Mouse (Mus musculus): ENCODE measurements around the gene Fgl2. TPM values are rescaled to one million over a fixed set of nuclear protein-coding genes. Genes with fewer than 3 reads are reported as not detected.

Fgl2 gene
- polyA plus RNA-seq, 1 experiment from 2014 or later: 4.6 TPM

GRCm38 (mm10) chr5:21367514-21367913 is 4.9 kb upstream of the Fgl2 start:
- no peak overlapping the region for H3K4me3 ChIP-seq
- no peak for ATAC-seq (ENCODE audit: low FRiP score)
- H3K4me2 ChIP-seq: no peak overlapping the region
- H3K36me3 ChIP-seq: no peaks in the 10 kb centered on the region
- no peak overlapping the region for H3K27ac ChIP-seq
- no peaks in the 10 kb centered on the region for H3K9me3 ChIP-seq
- no peak overlapping the region for H3K9ac ChIP-seq
- WGBS: 34% methylated on average over 2 of the region's 2 CpGs
- H3K4me1 ChIP-seq (replicated peaks): 0 out of 2 replicates have a peak, but pooled peaks cover 3% of the 10 kb centered on the region
- no peaks in the 10 kb centered on the region for H3K27me3 ChIP-seq

- no peaks in the 10 kb centered on the region for H3K36me3 ChIP-seq
- peaks cover 8% of the 10 kb centered on the region; the same call in 1 of the 2 replicates for H3K4me1 ChIP-seq (replicated peaks)
- no peak overlapping the region for H3K4me3 ChIP-seq
- WGBS: 91% methylated on average over 5 of the region's 5 CpGs
- no peak overlapping the region for H3K9ac ChIP-seq
- ATAC-seq (ENCODE audit: low FRiP score): no peak
- no peak overlapping the region for H3K4me2 ChIP-seq
- H3K27me3 ChIP-seq: 0 out of 2 replicates have a peak, but pooled peaks cover 4% of the 10 kb centered on the region
- no peaks in the 10 kb centered on the region for H3K9me3 ChIP-seq
- no peak overlapping the region for H3K27ac ChIP-seq
Observed at GRCm38 (mm10) chr5:21370218-21370947, 2.1 kb upstream of the Fgl2 start.

GRCm38 (mm10) chr5:21371920-21372319 is 522 bp upstream of the Fgl2 start:
- Histone ChIP-seq H3K27me3 (0 out of 2 replicates have a peak, but pooled peaks cover 4% of the 10 kb centered on the region), H3K4me3 (peak overlapping the region; percentile 53), H3K9ac (peak overlapping the region; percentile 78), H3K4me1 (replicated peaks) (peaks cover 8% of the 10 kb centered on the region; the same call in 1 of the 2 replicates), H3K27ac (no peak overlapping the region), H3K4me2 (peak overlapping the region; percentile 95), H3K36me3 (no peaks in the 10 kb centered on the region), H3K9me3 (no peaks in the 10 kb centered on the region)
- WGBS: 37% methylated on average over 5 of the region's 5 CpGs
- peak; percentile 63 for ATAC-seq (ENCODE audit: low FRiP score)

GRCm38 (mm10) chr5:21373180-21373518 is 707 bp downstream of the Fgl2 start:
- 0 out of 2 replicates have a peak, but pooled peaks cover 4% of the 10 kb centered on the region for H3K27me3 ChIP-seq
- peak overlapping the region; percentile 78 for H3K9ac ChIP-seq
- H3K27ac ChIP-seq: no peak overlapping the region
- WGBS: 74% methylated on average over 7 of the region's 7 CpGs
- H3K4me2 ChIP-seq: peak overlapping the region; percentile 95
- H3K4me1 ChIP-seq (replicated peaks): peaks cover 8% of the 10 kb centered on the region; the same call in 1 of the 2 replicates
- no peaks in the 10 kb centered on the region for H3K9me3 ChIP-seq
- peak overlapping the region; percentile 53 for H3K4me3 ChIP-seq
- no peaks in the 10 kb centered on the region for H3K36me3 ChIP-seq
- no peak for ATAC-seq (ENCODE audit: low FRiP score)

GRCm38 (mm10) chr5:21376935-21377334 is 4.5 kb downstream of the Fgl2 start:
- Histone ChIP-seq H3K9ac (no peak overlapping the region), H3K4me1 (replicated peaks) (peaks cover 6% of the 10 kb centered on the region; the same call in 1 of the 2 replicates), H3K36me3 (no peaks in the 10 kb centered on the region), H3K4me2 (no peak overlapping the region), H3K4me3 (no peak overlapping the region), H3K27ac (no peak overlapping the region), H3K9me3 (no peaks in the 10 kb centered on the region), H3K27me3 (0 out of 2 replicates have a peak, but pooled peaks cover 4% of the 10 kb centered on the region)
- 77% methylated on average over 4 of the region's 4 CpGs for WGBS
- no peak for ATAC-seq (ENCODE audit: low FRiP score)

GRCm38 (mm10) chr5:21378397-21378796 is 6.0 kb downstream of the Fgl2 start:
- H3K36me3 ChIP-seq: no peaks in the 10 kb centered on the region
- H3K4me3 ChIP-seq: no peak overlapping the region
- H3K4me1 ChIP-seq (replicated peaks): no peaks in the 10 kb centered on the region
- no peaks in the 10 kb centered on the region for H3K9me3 ChIP-seq
- ATAC-seq (ENCODE audit: low FRiP score): no peak
- H3K27me3 ChIP-seq: 0 out of 2 replicates have a peak, but pooled peaks cover under 1% of the 10 kb centered on the region
- 81% methylated on average over 2 of the region's 2 CpGs for WGBS
- H3K4me2 ChIP-seq: no peak overlapping the region
- H3K27ac ChIP-seq: no peak overlapping the region
- no peak overlapping the region for H3K9ac ChIP-seq

- Histone ChIP-seq H3K9ac (no peak overlapping the region), H3K4me2 (no peak overlapping the region), H3K4me3 (no peak overlapping the region), H3K27ac (no peak overlapping the region), H3K27me3 (no peaks in the 10 kb centered on the region), H3K4me1 (replicated peaks) (no peaks in the 10 kb centered on the region), H3K36me3 (no peaks in the 10 kb centered on the region), H3K9me3 (no peaks in the 10 kb centered on the region)
- 73% methylated on average over 6 of the region's 6 CpGs for WGBS
- no peak for ATAC-seq (ENCODE audit: low FRiP score)
Observed at GRCm38 (mm10) chr5:21381986-21382385, 9.5 kb downstream of the Fgl2 start.

- H3K9me3 ChIP-seq: no peaks in the 10 kb centered on the region
- no peak for ATAC-seq (ENCODE audit: low FRiP score)
- H3K4me2 ChIP-seq: no peak overlapping the region
- no peaks in the 10 kb centered on the region for H3K27me3 ChIP-seq
- 73% methylated on average over 6 of the region's 6 CpGs for WGBS
- H3K9ac ChIP-seq: no peak overlapping the region
- no peak overlapping the region for H3K4me3 ChIP-seq
- no peaks in the 10 kb centered on the region for H3K36me3 ChIP-seq
- no peaks in the 10 kb centered on the region for H3K4me1 ChIP-seq (replicated peaks)
- no peak overlapping the region for H3K27ac ChIP-seq
Observed at GRCm38 (mm10) chr5:21382678-21383077, 10.2 kb downstream of the Fgl2 start.

- no peaks in the 10 kb centered on the region for H3K36me3 ChIP-seq
- no peak overlapping the region for H3K9ac ChIP-seq
- no peak for ATAC-seq (ENCODE audit: low FRiP score)
- no peak overlapping the region for H3K4me2 ChIP-seq
- no peak overlapping the region for H3K27ac ChIP-seq
- H3K27me3 ChIP-seq: no peaks in the 10 kb centered on the region
- no peaks in the 10 kb centered on the region for H3K4me1 ChIP-seq (replicated peaks)
- no peaks in the 10 kb centered on the region for H3K9me3 ChIP-seq
- 51% methylated on average over 14 of the region's 14 CpGs for WGBS
- no peak overlapping the region for H3K4me3 ChIP-seq
Observed at GRCm38 (mm10) chr5:21383392-21384251, 11.2 kb downstream of the Fgl2 start.

GRCm38 (mm10) chr5:21384252-21384960 is 12.0 kb downstream of the Fgl2 start:
- no peaks in the 10 kb centered on the region for H3K36me3 ChIP-seq
- no peak for ATAC-seq (ENCODE audit: low FRiP score)
- H3K27me3 ChIP-seq: no peaks in the 10 kb centered on the region
- H3K4me2 ChIP-seq: no peak overlapping the region
- H3K4me1 ChIP-seq (replicated peaks): no peaks in the 10 kb centered on the region
- H3K27ac ChIP-seq: no peak overlapping the region
- no peak overlapping the region for H3K4me3 ChIP-seq
- no peaks in the 10 kb centered on the region for H3K9me3 ChIP-seq
- 84% methylated on average over 13 of the region's 13 CpGs for WGBS
- no peak overlapping the region for H3K9ac ChIP-seq

- Histone ChIP-seq H3K27ac (no peak overlapping the region), H3K9ac (no peak overlapping the region), H3K27me3 (no peaks in the 10 kb centered on the region), H3K4me2 (no peak overlapping the region), H3K36me3 (no peaks in the 10 kb centered on the region), H3K4me3 (no peak overlapping the region), H3K4me1 (replicated peaks) (no peaks in the 10 kb centered on the region), H3K9me3 (no peaks in the 10 kb centered on the region)
- no peak for ATAC-seq (ENCODE audit: low FRiP score)
- WGBS: 94% methylated on average over 9 of the region's 9 CpGs
Observed at GRCm38 (mm10) chr5:21384976-21385375, 12.5 kb downstream of the Fgl2 start.

- no peak overlapping the region for H3K9ac ChIP-seq
- H3K4me1 ChIP-seq (replicated peaks): no peaks in the 10 kb centered on the region
- no peak overlapping the region for H3K27ac ChIP-seq
- no peak overlapping the region for H3K4me2 ChIP-seq
- no peaks in the 10 kb centered on the region for H3K27me3 ChIP-seq
- ATAC-seq (ENCODE audit: low FRiP score): no peak
- no peaks in the 10 kb centered on the region for H3K9me3 ChIP-seq
- no peaks in the 10 kb centered on the region for H3K36me3 ChIP-seq
- 94% methylated on average over 4 of the region's 4 CpGs for WGBS
- H3K4me3 ChIP-seq: no peak overlapping the region
Observed at GRCm38 (mm10) chr5:21386432-21386831, 14.0 kb downstream of the Fgl2 start.

All from hindbrain, embryonic 13.5 days (tissue).